Mouse (Mus musculus): ENCODE results near the gene Setd1b. TPM values are rescaled to one million over a fixed set of nuclear protein-coding genes. Genes with fewer than 3 reads are reported as not detected.
A peak's percentile ranks its signal among the peaks of the same experiment; 100 is the strongest.

Setd1b gene
- polyA plus RNA-seq, 1 experiment from 2014 or later, result 8.4 TPM

DNA sequence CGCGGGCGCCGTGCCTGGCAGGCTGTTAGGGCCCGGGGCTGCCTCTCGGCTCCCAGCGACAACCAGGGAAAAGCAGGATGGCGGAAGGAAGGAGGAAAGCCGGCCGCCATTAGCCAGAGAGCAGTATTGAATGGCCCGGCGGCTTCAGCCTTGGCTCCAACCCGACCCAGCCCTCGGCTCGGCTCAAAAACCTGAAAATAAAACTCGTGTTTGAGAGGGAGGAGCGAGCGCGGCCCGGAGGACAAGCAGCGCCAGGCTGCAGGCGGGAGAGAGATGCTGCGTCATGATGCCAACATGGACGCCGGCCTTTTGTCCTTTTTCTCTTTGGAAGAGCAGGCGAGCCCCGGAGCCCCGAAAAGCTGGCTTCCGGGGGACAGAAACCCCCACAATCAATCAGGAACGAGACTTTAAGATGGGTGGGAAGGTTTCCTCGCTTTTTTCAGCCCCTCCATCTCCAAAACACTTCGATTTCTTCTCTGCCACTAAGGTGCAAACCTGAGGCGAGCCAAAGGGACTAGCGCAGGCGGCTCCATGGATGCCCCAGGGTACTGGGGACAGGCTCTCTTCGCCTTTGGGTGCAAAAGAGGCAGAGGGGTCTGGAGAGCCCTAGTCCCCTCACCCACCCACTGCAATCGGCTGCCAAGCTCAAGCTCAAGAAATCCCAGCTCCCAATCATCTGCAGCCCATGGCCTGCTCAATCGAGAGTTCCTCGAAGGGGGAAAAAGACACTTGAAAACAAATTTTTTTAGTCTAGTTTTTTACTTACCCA, 2.9 kb upstream of the Setd1b start:
- H3K27ac ChIP-seq (ENCODE audit: low read length), result peak overlapping the region; percentile 100
- H3K4me3 ChIP-seq (ENCODE audit: low read length), result peak overlapping the region; percentile 59
- no peaks in the 10 kb centered on the region for H3K27me3 ChIP-seq (ENCODE audit: insufficient read depth, low read length)
- peak overlapping the region; percentile 90 for H3K9ac ChIP-seq (replicated peaks; ENCODE audit: low read length)
- H3K4me2 ChIP-seq (replicated peaks; ENCODE audit: low read depth, low read length), result peak overlapping the region; percentile 94
- WGBS, result under 1% methylated on average over 39 of the region's 39 CpGs
- H3K4me1 ChIP-seq (ENCODE audit: insufficient read depth, low read length), result peaks cover 40% of the 10 kb centered on the region
- H3K9me3 ChIP-seq (ENCODE audit: low read length), result no peaks in the 10 kb centered on the region
- no peak for ATAC-seq (ENCODE audit: low FRiP score, low TSS enrichment)
- peaks cover 7% of the 10 kb centered on the region; the same call in 1 of the 2 replicates for H3K36me3 ChIP-seq (ENCODE audit: insufficient read depth, low read length)

DNA sequence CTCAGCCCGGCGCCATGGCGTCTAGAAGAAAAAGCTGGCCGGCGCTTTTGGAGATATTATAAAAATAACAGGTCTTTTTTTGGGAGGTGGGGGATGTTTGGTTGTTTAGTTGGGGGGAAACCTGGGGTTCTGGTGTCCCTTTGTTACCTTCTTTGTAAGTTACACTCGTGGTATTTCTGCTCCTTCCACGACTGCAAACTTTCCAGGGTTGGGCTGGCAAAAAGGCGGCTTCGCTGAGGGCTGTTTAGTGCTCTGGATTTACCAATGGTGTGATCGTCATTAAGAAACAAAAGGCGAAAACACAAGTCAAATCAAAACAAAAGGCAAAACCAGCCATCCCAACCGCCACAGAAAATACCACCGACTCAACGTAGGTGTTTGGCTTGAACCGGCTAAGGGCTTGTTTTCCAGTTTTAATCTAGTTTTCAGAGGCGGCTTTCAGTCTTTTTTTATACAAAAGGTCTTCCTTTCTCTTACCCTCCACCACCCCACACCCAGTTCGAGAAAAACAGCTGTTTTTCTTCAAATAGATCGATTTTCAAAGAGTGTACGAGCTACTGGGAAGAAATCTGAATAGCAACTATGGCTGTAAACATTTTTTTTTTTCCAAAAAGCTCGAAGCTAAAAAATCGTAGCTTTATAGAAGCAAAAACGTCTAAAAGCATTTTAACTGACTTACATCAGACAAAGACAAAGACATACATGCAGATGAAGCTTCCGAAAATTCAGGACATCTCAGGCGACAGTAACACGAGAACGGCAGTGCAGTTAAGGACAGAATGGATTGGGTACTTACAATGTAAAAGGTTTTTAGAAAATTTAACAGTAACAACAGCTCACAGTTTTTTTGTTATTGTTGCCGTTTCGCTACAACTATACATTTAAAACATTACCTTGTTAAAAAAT, 2.0 kb upstream of the Setd1b start:
- ATAC-seq (ENCODE audit: low FRiP score, low TSS enrichment), result no peak
- Histone ChIP-seq H3K36me3 (ENCODE audit: insufficient read depth, low read length) (peaks cover under 1% of the 10 kb centered on the region; the same call in 1 of the 2 replicates), H3K4me3 (ENCODE audit: low read length) (peak overlapping the region; percentile 59), H3K4me1 (ENCODE audit: insufficient read depth, low read length) (peaks cover 39% of the 10 kb centered on the region), H3K9me3 (ENCODE audit: low read length) (no peaks in the 10 kb centered on the region), H3K27me3 (ENCODE audit: insufficient read depth, low read length) (no peaks in the 10 kb centered on the region), H3K9ac (replicated peaks; ENCODE audit: low read length) (peak overlapping the region; percentile 90), H3K27ac (ENCODE audit: low read length) (peak overlapping the region; percentile 100), H3K4me2 (replicated peaks; ENCODE audit: low read depth, low read length) (peak overlapping the region; percentile 94)
- under 1% methylated on average over 28 of the region's 28 CpGs for WGBS

DNA sequence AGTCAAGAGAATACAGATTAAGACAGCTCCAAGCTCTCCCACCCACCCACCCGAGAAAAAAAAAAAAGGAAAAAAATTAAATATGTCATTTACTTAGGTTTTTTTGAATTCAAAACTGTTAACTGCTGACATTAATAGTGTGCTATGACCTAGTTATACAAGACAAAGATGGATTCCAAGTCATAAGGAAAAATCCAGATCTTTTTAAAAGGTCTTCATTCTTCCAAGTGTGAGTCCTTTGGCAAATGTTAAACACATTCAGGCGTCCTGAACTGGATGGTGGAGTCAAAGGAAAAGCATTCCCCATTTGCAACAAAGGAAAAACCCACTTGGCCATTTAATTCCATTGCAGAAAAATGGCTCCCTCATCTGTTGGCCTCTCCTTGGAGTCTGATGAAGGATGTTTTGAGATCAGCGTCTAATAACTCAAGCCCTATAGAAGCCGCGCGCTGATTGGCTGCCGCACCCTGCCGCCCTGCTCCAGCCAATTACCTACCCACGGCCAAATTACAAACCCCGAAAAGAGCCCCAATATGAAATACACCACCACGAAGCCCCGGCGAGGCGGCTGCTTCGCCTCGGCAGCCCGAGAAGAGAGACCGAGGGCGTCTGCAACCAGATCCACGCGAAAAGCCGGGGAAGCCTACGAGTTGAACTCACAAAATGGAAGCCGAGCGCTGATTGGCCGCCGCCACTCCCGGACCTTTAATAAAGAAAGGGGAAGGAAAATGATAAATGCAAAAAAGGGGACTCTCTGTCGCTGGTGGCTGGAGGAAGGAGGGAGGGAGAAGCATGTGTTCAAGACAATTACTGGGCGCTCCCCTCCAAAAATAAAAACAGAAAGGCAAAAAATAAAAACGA, 1.1 kb upstream of the Setd1b start:
- Histone ChIP-seq H3K4me2 (replicated peaks; ENCODE audit: low read depth, low read length) (peak overlapping the region; percentile 98), H3K9me3 (ENCODE audit: low read length) (no peaks in the 10 kb centered on the region), H3K27ac (ENCODE audit: low read length) (peak overlapping the region; percentile 99), H3K4me3 (ENCODE audit: low read length) (peak overlapping the region; percentile 84), H3K27me3 (ENCODE audit: insufficient read depth, low read length) (no peaks in the 10 kb centered on the region), H3K9ac (replicated peaks; ENCODE audit: low read length) (peak overlapping the region; percentile 99), H3K4me1 (ENCODE audit: insufficient read depth, low read length) (peaks cover 39% of the 10 kb centered on the region), H3K36me3 (ENCODE audit: insufficient read depth, low read length) (peaks cover 8% of the 10 kb centered on the region; the same call in 1 of the 2 replicates)
- under 1% methylated on average over 31 of the region's 31 CpGs for WGBS
- ATAC-seq (ENCODE audit: low FRiP score, low TSS enrichment), result peak; percentile 49

DNA sequence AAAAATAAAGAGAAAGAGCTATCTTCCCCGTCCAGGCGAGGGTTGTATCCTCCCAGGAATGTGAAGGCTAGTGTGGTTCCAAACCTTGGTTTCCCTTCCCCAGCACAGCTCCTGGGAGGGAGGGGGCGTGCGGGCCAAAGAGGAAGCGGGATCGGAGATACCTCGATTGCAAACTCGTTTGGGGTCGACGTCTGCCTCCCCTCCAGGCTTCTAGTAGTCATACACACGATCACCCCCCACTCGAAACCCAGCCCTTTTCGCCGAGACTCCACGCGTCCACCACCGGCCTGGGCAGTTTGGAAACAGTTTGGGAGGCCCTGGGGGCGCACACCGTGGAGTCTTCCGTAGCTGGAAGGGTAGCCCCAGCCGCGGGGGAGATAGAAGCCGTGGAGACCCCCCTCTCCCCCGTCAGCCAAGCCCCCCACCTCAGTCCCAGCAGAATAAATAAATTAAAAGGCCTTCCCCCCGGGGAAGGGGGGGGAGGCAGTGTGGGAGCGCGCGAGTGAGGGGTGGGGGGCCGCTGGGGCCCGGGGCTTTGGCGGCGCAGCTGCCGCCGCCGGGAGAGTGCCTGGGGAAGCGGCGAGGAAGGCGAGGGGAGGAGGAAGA, 335 bp upstream of the Setd1b start:
- Histone ChIP-seq H3K27ac (ENCODE audit: low read length) (peak overlapping the region; percentile 99), H3K9me3 (ENCODE audit: low read length) (no peaks in the 10 kb centered on the region), H3K4me1 (ENCODE audit: insufficient read depth, low read length) (peaks cover 34% of the 10 kb centered on the region), H3K4me3 (ENCODE audit: low read length) (peak overlapping the region; percentile 84), H3K27me3 (ENCODE audit: insufficient read depth, low read length) (no peaks in the 10 kb centered on the region), H3K4me2 (replicated peaks; ENCODE audit: low read depth, low read length) (peak overlapping the region; percentile 98), H3K9ac (replicated peaks; ENCODE audit: low read length) (peak overlapping the region; percentile 99), H3K36me3 (ENCODE audit: insufficient read depth, low read length) (peaks cover 12% of the 10 kb centered on the region)
- no peak for ATAC-seq (ENCODE audit: low FRiP score, low TSS enrichment)
- WGBS, result under 1% methylated on average over 29 of the region's 38 CpGs

DNA sequence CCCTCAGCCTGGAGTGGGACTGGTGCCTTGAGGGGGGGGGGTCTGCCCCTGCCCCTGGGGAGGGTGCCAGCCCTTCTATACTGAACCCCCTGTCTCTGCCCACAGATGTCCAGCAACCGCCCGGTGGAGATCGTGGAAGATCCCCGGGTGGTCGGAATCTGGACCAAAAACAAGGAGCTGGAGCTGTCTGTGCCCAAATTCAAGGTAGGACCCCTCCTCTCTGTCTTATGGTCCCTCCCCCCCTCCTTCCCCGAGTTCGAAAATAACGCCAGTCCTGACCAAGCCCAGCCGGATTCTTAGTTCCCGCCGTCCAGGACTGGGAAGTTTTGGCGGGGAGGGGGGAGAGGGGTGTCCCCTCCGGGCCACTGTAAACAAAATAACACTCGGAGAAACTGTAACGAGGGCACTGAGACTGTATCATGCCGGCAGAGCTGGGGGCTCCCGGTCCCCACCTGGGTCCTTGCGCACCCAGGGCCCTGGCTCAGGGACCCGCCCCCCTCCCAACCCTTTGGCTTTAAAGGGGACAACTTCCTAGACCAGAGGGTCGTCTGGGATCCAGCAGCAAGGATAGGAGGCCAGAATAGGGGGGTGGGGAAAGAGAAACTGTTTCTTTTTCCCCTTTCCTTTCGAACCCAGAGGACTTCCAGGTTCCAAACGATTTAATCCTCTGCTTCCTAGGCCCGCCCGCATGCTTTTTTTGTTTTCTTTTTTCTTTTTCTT, 1.4 kb downstream of the Setd1b start:
- WGBS, result 1% methylated on average over 24 of the region's 24 CpGs

DNA sequence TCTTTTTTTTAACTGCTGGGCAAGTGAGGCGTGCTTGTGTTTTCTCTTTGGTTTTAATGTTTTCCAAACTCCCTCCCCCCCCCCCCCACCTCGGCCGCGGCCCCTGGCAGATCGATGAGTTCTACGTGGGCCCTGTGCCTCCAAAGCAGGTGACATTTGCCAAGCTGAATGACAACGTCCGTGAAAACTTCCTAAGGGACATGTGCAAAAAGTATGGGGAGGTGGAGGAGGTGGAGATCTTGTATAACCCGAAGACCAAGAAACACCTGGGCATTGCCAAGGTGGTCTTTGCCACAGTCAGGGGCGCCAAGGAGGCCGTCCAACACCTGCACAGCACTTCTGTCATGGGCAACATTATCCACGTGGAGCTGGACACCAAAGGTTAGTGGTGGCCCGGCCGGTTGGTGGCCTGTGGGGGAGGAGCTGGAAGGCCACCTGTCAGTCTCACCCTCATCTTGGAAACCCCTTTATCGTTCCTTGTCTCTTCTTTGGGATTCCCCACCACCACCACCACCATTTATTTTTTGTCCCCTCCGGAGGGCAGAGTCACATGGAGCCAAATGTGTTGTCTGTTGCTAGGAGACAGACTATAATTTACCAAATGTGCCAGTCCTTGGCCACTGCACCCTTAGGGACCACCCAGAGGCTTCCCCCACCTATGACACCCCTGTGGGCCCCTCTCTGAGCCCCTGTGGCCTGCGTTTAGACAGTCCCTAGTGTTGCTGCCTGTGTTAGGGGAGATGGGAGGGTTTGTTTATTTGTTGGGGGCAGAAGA, 2.2 kb downstream of the Setd1b start:
- 0 out of 2 replicates have a peak overlapping the region, but pooled peaks have one; percentile 99 for H3K27ac ChIP-seq (ENCODE audit: low read length)
- peak overlapping the region; percentile 84 for H3K4me3 ChIP-seq (ENCODE audit: low read length)
- H3K9me3 ChIP-seq (ENCODE audit: low read length), result no peaks in the 10 kb centered on the region
- ATAC-seq (ENCODE audit: low FRiP score, low TSS enrichment), result no peak
- H3K4me2 ChIP-seq (replicated peaks; ENCODE audit: low read depth, low read length), result peak overlapping the region; percentile 98
- peaks cover 33% of the 10 kb centered on the region for H3K36me3 ChIP-seq (ENCODE audit: insufficient read depth, low read length)
- H3K27me3 ChIP-seq (ENCODE audit: insufficient read depth, low read length), result no peaks in the 10 kb centered on the region
- peak overlapping the region; percentile 99 for H3K9ac ChIP-seq (replicated peaks; ENCODE audit: low read length)
- H3K4me1 ChIP-seq (ENCODE audit: insufficient read depth, low read length), result peaks cover 28% of the 10 kb centered on the region
- 4% methylated on average over 17 of the region's 17 CpGs for WGBS

More for the DNA sequence above, 1.4 kb downstream of the Setd1b start:
- Histone ChIP-seq H3K9ac (replicated peaks; ENCODE audit: low read length) (peak overlapping the region; percentile 99), H3K4me1 (ENCODE audit: insufficient read depth, low read length) (peaks cover 23% of the 10 kb centered on the region), H3K4me2 (replicated peaks; ENCODE audit: low read depth, low read length) (peak overlapping the region; percentile 98), H3K27me3 (ENCODE audit: insufficient read depth, low read length) (no peaks in the 10 kb centered on the region), H3K36me3 (ENCODE audit: insufficient read depth, low read length) (peaks cover 29% of the 10 kb centered on the region), H3K9me3 (ENCODE audit: low read length) (no peaks in the 10 kb centered on the region), H3K27ac (ENCODE audit: low read length) (peak overlapping the region; percentile 99), H3K4me3 (ENCODE audit: low read length) (peak overlapping the region; percentile 84)
- no peak for ATAC-seq (ENCODE audit: low FRiP score, low TSS enrichment)

DNA sequence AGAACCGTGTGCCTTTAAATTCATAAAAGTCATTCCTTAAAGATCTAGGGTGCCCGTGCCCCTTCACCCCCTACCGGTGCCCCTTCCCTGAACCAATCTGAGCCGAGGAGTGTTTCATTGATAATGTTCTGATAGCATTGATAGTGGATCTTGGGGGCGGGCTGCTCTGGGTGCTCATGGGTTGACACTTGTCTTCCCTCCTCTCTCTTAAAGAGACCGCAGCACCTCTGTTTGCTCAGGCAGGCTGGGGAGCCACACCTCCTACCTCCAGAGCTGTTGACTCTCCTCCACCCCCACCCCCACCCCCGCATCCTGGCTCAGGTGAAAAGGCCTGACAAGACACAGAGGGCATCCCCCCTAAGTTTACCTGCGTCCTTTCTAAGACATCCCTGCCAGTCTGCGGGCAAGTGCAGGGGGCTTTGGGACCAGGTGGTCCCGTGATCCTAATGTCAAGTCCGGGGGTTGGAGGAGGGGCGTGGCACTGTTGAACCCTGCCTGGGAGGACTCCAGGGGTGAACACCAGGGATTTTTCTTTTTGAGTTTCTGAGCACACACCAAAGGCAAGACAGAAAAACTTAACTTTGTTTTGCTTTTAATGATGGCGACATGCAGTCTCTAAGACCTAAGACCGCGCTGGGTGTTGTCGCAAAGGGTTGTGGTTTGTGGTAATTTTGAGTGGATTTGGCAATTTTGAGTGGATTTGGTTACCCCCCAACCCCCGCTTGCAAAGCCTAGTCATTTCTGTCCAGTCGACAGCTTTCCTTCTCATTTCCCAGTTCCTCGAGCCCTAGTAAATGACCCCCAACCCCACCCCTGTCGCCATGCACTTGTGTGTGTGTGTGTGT, 3.0 kb downstream of the Setd1b start:
- H3K4me2 ChIP-seq (replicated peaks; ENCODE audit: low read depth, low read length), result peak overlapping the region; percentile 98
- H3K27me3 ChIP-seq (ENCODE audit: insufficient read depth, low read length), result no peaks in the 10 kb centered on the region
- no peaks in the 10 kb centered on the region for H3K9me3 ChIP-seq (ENCODE audit: low read length)
- H3K36me3 ChIP-seq (ENCODE audit: insufficient read depth, low read length), result peaks cover 33% of the 10 kb centered on the region
- H3K4me1 ChIP-seq (ENCODE audit: insufficient read depth, low read length), result peaks cover 36% of the 10 kb centered on the region
- no peak overlapping the region for H3K27ac ChIP-seq (ENCODE audit: low read length)
- peak overlapping the region; percentile 99; the same call in 1 of the 2 replicates for H3K9ac ChIP-seq (replicated peaks; ENCODE audit: low read length)
- no peak for ATAC-seq (ENCODE audit: low FRiP score, low TSS enrichment)
- peak overlapping the region; percentile 84 for H3K4me3 ChIP-seq (ENCODE audit: low read length)
- WGBS, result 30% methylated on average over 20 of the region's 20 CpGs

Measured in kidney, embryonic 16.5 days (tissue).